Mouse (Mus musculus) thymus, postnatal 0 days (tissue): ENCODE results near the gene Copz1. TPM values are rescaled to one million over a fixed set of nuclear protein-coding genes. Genes with fewer than 3 reads are reported as not detected.
A peak's percentile ranks its signal among the peaks of the same experiment; 100 is the strongest.
"Not testable (repeated sequence)": the region's sequence is repeated elsewhere in the genome, so short reads cannot be mapped to it uniquely, and the experiment has no call there.

Experiments used
- DNase-seq: peaks from one replicate; pipeline ENCODE4 v3.0.0-alpha.2; 2015; ENCODE audit warnings: low spot score
- polyA plus RNA-seq: library from polyadenylated mRNA; unstranded; fragments of >200 nt; fragmentation: Nextera tagmentation; extraction: Ambion mirVana; gene quantifications from 2 replicates; pipeline ENCODE4 v1.2.1, GENCODE M21; 2015

Copz1 gene
- polyA plus RNA-seq, result 188 and 210 TPM in 2 replicates

DNA sequence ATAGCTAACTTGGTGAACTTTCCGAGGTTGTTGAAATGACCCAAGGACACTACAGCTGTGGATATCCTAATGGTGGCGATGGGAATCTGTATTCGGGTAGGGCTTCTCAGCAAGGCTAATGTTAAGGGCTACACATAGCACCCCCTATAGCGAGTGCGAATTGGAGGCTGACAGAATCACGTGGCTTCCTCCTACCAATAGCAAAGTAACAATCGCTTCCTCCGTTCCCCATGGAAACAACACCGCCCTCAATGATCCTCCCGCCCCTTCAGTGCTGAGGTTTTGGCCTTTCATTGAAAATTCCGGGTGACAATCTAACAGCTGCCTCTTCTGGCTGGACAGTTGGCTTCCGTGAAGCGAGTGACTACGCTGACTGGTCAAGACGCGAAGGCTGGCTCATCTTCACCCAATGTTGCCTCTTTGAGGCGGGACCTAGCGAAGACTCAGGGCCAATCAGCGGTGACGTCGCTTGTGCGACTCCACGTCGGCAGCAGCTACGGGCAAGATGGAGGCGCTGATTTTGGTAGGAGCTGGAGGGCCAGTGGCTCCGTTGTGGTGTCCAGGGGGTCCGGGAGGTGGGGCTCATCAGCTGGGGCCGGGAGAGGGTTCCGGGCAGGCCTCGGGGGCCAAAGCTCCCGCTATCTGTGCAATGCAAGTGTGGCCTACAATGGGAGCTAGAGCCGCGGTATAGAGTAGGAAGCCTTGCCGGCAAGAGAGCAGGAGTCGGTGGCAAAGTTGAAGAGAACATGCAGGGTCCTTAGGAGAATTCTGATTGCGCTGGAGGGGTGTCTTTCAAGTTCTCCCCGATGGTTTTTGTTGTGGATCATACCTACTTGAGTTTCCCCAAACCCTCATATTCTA lies at the start of gene Copz1:
Gene Copz1 (plus strand): TSS at position 296 of the 861 bp plus-strand sequence.
- peak; percentile 98 for DNase-seq

DNA sequence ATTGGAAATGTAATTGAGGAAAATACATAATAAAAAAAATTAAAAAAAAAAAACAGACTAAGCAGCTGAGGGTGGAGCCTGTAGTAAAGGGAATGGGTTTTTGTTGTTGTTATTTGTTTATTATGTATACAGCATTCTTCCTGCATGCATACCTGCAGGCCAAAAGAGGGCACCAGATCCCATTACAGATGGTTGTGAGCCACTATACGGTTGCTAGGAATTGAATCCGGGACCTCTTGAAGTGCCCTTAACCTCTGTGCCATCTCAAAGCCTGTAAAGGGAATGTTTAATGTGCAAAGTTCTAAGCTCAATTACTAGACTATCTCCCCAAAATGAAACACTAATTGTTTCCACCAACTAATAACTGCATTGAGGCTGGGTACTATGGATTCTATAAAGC lies 48.4 kb upstream of the Copz1 start:
- DNase-seq, result no peak

DNA sequence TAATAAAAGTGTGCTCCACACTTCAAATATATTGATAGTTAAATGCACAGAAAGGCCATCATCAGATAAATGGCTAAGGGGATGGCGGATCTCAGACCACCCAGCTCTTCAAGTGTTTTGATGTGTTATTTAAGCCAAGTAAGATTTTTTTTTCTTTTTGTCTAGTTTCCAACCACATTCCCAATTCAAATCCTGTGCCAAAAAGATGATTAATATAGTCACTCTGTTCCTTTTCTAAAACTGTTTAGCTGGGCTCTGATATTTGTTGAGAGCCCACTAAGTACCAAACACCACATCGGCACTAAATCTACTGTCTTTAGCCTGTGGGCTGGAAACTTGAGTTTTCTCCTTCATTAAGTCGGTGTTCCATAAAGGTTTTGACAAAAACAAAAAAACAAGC lies 45.5 kb upstream of the Copz1 start:
- no peak for DNase-seq

DNA sequence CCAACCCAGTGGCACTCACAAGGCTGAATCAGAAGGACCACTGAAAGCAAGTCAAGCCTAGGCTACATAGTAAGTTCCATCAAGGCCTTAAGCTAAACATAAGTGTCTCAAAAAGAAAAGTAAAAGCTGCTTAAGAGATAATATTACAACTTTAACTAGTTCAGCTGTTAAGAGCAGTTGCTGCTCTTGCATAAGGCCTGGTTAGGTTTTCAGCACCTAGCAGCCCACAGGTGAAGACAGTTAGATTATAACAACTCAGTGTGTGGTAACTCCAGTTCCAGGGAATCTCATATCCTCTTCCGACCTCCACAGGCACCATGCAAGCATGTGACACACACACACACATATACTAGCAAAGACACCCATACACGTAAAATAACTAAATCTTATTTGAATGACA lies 44.9 kb upstream of the Copz1 start:
- DNase-seq, result no peak

DNA sequence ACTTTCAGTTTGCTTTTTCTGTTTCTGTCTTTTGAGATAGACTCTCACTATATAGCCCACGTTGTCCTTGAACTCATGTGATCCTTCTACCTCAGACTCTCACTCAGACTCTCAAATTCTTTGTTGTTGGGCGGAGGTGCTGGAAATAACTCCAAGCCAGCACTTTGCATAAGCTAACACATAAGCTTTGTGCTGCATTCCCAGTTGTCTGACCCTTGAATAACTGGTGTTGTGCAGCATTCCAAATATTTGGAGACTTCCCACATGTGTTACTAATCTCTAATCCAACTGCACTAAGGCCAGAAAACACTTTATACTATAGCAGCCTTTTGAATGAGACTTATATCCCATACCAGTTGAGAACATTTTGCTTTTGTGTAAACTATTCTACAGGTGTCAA lies 43.6 kb upstream of the Copz1 start:
- DNase-seq, result no peak

DNA sequence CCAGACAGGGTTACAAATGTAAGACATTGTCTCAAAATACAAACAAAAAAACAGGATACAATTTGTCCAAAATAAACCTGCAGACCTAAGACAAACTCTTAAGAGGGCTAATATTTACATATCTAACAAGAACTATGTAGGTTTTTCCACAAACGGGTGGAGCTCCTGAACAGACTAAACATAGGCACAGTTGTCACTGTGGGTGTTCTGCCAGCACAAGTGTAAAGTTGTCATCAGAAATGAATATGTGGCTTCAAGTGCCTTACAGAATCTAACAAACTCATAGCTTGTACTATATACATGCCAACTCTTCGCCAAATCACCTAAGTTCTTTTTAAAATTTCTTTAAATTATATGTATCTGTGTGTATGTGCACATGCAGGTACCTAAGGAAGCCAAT lies 39.4 kb upstream of the Copz1 start:
- DNase-seq, result no peak

DNA sequence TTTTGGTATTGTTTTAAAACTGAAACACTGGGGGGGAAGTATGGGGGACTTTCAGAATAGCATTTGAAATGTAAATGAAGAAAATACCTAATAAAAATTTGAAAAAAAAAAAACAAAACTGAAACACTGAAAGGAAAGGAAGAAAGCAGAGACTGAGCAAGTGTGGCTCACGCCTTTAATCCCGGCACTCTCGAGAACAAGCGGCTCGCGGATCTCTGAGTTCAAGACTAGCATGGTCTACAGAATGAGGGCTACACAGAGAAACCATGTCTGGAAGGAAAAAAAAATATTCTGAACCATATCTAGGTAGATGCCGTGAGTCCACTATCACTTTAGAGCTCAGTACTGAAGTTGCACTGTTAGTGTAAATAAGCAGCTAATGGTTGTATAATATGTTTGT lies 35.2 kb upstream of the Copz1 start:
- DNase-seq, result no peak

DNA sequence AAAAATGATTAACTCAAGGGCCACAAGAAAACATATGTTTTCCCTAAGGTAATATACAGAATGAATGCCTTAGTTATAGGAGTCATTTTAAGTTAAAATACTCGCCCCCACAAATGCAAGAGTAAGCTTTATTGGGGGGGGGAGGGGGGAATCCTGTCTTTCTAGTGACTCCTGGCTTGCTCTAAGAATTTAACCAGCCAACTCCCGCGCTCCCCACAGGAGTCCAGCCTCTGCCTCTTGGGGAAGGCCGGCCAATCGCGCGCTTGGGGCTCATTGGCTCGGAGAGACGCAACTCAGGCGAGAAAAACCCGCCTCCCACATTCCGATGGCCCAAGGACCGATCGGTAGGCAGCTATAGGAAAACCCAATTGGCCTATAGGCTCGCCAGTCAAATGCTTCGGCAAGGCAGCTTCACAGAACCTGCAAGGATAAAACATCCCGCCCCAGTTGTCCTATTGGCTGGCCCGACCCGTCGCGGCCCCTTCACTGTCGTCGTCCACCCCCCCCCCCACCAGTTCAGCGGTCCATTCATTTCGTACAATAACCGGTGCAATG lies 33.3 kb upstream of the Copz1 start:
- peak; percentile 95 for DNase-seq

DNA sequence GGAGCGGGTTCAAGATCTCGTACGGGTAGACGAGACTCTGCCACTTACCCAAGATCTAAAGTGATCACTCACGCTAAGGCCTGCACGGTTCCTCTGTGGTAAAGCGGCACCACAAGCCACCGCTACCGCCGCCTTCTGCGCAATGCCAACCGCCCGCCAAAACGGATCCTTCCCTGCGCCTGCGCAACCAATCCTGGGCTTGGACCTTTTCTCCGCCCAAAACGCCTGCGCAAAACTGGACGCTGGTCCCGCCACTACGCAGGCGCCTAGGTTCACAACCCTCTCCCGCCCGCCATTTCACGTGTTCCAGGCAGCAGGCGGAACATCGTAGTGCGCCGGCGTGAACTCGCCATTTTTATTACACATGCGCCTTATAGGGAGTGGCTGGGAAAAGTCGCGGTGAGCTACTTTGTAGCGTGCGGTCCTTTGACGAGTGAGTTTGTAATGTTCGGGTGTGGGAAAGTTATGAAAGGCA lies 32.8 kb upstream of the Copz1 start, which contains the start of gene Cbx5:
Gene Cbx5 (minus strand): TSS at position 132 of the 475 bp plus-strand sequence.
- DNase-seq, result peak; percentile 97

DNA sequence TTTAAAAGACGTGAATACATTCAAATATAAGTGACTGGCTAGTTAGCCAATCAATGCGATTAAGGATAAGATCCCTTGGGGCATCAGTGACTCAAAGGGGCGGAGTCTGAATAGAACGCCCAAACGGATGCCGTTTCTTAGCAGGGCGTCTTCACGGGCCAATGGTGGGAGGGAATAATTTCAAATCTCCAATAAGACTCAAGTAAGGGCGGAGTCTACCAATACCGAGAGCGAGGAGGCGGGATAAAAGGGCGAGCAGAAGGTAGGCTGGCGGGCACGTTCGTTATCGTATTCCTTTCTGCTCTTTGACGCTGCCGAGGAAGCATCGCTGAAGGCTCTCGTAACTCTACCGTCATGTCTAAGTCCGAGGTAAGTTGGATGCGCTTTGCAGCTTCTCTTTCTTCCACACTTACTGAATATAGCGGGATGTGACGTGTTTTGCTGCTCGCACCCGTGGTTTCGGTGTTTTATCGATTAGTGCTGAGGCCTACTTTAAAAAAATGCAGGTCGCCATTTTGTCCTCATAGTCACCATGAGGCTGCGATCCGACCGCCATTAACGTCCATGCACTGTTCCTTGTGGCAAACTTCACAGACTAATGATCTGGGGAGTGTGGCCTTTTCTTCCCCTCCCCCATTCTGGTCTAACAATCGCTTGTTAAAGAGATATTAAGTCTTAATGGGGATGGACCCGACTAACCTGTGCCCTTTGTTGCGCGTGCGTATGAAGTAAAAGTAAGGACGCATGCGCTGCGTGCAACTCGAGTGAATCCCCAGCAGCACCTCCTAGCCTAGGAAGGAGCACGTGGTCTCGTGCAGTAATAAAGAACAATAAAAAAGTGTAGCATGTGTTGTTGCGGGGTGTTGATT lies 32.1 kb upstream of the Copz1 start, which contains the start of gene Hnrnpa1:
Gene Hnrnpa1 (plus strand): TSS at position 273 of the 869 bp plus-strand sequence.
- DNase-seq, result peak; percentile 98

DNA sequence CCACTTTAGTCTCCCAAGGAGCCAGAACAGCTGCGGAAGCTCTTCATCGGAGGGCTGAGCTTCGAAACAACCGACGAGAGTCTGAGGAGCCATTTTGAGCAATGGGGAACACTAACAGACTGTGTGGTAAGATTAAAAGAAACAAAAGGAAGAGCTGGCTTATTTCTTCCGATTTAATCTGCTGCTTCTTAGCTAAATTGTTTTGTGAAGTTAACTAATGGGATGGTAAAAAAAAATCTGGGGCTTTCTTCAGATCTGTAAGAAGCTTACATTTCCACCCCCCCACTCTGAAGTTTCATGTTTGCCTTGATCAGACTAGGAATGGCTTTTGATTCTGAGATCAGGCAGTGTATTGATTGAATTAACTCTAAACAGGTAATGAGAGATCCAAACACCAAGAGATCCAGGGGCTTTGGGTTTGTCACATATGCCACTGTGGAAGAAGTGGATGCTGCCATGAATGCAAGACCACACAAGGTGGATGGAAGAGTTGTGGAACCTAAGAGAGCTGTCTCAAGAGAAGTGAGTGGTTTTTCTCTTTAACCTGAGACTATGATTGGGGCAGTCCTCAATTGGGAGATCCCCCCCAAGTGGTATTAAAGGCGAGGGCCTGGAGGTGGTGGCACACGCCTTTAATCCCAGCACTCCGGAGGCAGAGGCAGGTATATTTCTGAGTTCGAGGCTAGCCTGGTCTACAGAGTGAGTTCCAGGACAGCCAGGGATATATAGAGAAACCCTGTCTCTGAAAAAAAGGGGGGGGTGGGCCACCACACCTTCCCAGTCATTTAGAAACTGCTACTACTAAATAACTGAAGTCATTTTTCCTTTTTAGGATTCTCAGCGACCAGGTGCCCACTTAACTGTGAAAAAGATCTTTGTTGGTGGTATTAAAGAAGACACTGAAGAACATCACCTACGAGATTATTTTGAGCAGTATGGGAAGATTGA lies 31.2 kb upstream of the Copz1 start:
- not testable (repeated sequence) for DNase-seq

DNA sequence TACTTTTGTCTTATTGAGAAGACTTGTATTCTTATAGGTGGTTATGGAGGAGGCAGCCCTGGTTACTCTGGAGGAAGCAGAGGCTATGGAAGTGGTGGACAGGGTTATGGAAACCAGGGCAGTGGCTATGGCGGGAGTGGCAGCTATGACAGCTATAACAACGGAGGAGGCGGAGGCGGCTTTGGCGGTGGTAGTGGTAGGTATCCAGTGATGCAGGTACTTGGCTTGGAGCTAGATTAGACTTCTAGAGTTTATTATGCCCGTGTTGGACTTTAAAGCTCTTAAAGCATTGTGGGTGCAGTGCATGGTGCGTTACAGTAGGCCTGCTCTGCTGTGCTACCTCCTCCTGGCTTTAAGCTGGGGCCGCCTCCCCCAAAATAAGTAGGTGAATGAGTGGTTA lies 29.6 kb upstream of the Copz1 start:
- DNase-seq, result no peak

DNA sequence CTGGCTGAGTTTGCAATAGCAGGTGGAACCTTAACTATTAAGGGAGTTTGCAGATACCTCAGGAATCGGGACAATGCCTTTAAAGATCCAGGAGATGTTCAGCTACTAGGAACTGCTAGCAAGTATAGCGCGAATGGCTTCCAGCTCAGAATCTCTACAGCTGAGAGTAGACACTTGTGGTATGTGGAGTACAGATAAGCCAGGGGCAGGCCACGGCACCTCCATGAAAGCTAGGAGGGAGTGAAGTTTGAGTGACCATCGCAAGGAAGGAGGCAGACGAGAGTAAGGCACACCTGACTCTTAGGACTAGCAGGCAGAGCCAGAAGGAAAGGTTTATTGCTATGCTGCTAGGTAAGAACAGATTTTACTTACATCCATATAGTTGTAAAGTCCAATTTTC lies 26.9 kb upstream of the Copz1 start:
- no peak for DNase-seq

DNA sequence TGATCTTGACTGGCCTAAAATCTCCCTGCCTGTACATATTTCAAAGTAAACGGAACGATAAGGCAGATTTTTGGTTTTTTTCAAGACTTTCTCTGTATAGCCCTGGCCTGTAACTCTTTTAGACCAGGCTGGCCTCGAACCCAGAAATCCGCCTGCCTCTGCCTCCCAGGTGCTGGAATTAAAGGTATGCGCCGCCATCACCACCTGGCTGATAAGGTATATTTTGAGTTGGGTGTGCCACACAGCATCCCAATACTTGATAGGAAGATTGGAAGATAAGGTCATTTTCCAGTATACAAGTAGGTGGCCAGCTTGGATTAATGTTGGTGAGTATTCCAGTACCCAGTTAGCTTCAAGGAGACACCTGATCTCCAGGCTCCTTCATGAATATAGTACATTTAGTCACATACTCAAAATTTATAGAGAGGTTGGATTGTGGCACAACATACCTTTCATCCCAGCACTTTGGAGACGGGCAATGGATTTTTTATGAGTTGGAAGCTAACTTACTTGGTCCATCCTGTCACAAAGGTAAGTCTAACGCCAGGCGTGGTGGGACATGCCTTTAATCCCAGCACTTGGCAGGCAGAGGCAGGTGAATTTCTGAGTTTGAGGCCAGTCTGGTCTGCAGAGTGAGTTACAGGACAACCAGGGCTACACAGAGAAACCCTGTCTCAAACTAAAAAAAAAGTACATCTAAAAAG lies 25.3 kb upstream of the Copz1 start:
- no peak for DNase-seq

DNA sequence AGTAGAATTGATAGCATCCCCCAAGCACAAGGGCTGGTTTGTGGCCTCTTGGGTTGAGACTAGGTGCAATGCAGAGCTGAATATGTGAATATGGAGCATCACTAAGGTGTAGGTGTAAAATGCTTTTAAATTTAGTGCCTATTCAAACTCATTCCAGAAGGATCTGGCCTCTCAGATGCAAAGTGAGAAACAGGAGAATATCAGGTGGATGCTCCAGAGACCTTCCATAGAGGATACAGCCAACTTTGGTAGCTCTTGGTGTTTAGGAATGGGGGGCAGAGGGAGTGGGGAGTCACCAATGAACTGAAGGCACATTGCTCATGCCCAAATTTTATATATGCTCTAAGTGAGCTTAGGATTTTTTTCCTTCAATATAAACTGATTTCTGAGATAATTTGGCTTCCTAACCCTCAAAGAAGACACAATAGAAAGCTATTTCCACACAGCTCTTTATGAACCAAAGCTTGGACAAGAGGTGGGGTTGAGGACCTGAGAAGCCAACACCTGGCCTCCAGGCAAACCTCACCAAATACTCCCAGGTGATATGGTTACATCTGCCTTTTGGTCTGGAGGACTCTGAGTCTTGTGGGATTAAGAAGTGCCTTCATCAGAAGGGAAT lies 24.6 kb upstream of the Copz1 start:
- DNase-seq, result no peak

DNA sequence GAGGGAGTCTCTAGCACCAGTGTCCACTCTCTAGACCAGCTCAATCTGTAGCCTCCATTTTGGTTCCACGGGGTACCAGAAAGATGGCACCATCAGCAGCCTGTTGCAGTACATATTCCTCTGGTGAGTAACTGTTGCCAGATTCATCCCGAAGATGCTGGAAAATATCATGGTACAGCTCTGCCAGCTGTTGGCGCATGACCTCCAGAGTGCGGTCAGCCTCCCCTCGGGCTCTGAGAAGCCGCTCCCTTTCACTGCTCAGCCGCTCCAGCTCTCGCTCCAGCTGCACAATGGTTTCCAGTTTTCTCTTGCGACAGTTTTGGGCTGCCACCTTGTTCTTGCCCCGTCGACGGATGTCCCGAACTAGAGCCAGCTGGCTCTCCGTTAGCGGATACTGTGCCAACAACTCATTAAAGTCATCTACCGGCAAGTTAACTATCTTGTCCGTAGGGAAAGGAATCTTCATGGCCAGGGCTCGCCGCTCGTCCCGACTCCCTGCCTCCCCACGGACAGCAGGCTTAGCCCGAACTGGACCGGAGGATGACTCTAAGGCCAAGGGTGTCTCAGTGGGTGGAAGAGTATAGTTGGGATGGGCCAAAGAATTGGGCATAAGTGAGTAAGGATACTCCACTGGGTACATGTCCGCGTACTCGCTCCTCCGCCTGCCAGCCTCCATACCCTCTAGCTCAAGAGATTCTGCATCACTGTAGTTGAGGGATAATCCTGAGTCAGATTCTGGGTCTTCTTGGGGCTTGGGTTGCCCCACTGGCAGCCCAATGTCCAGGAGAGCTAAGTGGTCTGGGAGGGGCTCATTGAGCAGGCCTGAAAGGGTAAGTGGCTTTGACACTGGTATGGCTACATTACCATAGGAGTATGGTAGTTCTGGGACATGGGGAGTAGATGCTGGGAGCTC lies 23.9 kb upstream of the Copz1 start:
- DNase-seq, result no peak

DNA sequence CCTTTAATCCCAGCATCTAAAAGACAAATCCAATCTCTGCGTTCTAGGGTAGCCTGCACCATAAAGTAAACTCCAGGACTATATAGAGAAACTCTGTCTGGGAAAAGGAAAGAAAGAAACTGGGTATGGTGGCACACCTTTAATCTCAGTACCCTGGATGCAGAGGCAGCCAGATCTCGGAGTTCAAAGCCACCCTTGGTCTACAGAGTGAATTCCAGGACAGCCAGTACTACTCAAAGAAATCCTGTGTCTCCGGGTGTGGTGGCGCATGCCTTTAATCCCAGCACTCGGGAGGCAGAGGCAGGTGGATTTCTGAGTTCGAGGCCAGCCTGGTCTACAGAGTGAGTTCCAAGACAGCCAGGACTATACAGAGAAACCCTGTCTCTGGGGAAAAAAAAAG lies 23.0 kb upstream of the Copz1 start:
- DNase-seq, result not testable (repeated sequence)

DNA sequence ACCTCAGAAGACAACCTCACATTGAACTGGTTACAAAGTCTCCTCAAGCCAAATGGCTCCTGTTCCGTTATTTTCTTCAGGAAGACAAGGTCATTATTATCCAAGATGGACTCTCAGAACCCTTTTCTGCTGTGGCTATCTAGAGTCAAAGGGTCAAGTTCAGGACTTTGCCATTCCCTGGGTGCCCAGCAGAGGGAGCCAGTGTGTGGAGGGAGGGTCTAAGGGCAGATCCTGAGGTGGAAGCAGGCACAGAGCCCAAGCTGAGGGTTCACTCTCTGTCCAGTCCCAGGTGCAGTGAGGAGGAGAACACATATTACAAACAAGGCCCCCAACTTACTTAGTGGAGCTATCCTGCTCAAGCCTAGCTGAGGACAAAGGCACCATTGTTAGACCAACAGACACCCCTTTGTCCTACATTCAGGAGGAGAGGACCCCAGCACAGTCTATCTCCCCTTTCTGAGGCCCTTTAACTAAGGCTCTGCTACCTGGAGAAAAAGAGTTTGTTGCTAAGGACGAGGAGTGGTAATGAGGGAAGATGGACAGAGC lies 22.2 kb upstream of the Copz1 start:
- DNase-seq, result peak; percentile 54
